Mouse (Mus musculus): ENCODE data around the gene Tlr11.

Gene Tlr11

GRCm38 (mm10) chr14:50357593-50357992 is at the start of gene Tlr11:
Tlr11 (plus strand) TSS chr14:50357914.
- no peak for ATAC-seq (ENCODE audit: low TSS enrichment)

DNA sequence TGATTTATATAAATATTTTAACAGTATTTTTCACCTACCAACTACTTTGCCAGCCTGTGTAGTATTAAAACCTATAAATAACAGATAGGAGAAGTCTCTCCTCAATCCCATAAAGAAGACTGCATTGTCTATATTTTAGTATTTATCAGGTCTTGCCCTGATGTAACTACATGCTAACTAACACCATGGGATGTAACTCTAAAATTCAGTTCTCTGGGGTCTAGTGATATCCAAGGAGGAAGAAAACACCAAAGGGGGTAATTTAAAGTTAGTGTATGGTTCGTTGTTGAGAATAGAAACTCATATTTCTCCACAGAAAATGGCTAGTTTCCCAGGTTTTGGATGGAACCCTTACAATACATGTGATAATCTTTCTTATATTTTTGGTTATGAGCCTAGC is 31.1 kb upstream of the Tlr11 start, which contains the start of gene Olfr734:
Gene Olfr734 (minus strand): TSS at position 101 of the 400 bp plus-strand sequence.
- no peak for ATAC-seq (ENCODE audit: low TSS enrichment)

GRCm38 (mm10) chr14:50348796-50349195 is 8.9 kb upstream of the Tlr11 start, which contains the start of gene Olfr735:
Olfr735 (minus strand) TSS chr14:50348872.
- ATAC-seq (ENCODE audit: low TSS enrichment), result no peak

- no peak for ATAC-seq (ENCODE audit: low TSS enrichment)
Observed at GRCm38 (mm10) chr14:50352438-50352837, 5.3 kb upstream of the Tlr11 start.

DNA sequence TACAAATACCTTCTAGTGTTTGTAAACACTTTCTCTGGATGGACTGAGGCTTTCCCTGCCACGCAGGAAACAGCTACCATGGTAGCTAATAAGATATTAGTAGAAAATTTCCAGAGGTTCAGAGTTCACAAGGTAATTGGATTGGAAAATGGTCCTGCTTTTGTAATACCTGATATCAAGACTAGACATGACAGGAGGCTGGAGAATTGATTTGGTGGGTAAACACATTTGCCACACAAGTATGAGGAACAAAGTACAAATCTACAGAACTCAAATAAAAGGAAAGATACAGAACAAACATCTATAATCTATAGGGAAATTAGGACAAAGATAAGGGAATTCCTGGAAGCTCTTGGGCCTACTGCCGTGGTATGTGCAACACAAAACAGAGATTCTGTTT is 989 bp upstream of the Tlr11 start:
- ATAC-seq (ENCODE audit: low TSS enrichment), result no peak

DNA sequence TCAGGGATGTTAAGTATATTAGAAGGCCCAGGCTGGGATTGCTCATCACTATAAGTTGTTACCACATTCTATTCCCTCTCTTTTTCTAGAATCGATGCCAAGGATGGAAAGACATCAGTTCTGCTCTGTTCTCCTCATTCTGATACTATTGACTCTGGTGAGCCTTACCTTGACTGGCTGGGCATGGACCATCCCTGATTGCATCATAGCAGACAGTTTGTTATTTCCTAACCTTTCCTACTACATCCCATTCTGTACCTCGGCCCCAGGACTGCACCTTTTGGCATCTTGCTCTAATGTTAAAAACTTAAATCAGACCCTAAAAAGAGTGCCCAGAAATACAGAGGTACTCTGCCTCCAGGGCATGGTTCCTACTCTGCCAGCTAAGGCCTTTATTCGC is 2.8 kb downstream of the Tlr11 start:
- no peak for ATAC-seq (ENCODE audit: low TSS enrichment)

- ATAC-seq (ENCODE audit: low TSS enrichment), result no peak
Observed at GRCm38 (mm10) chr14:50363561-50363960, 5.8 kb downstream of the Tlr11 start.

- no peak for ATAC-seq (ENCODE audit: low TSS enrichment)
Observed at GRCm38 (mm10) chr14:50380863-50381262, 23.1 kb downstream of the Tlr11 start, which contains the start of gene Olfr736. Olfr736 (plus strand) TSS chr14:50381163.

GRCm38 (mm10) chr14:50407268-50407667 is 49.6 kb downstream of the Tlr11 start, which contains the start of gene Olfr738:
Olfr738 (plus strand) TSS chr14:50407568.
- no peak for ATAC-seq (ENCODE audit: low TSS enrichment)

All from frontal cortex, adult (tissue).